Mouse (Mus musculus) olfactory bulb, adult 2 months (tissue): Measurements from ENCODE around the gene Atp5b.

Source experiments
- CTCF ChIP-seq: fragments of 200-500 bp; IDR thresholded peaks from 2 replicates; pipeline ENCODE4 v1.5.1; 2012; ENCODE audit warnings: low read depth, mild to moderate bottlenecking, low read length, moderate library complexity; ENCODE audit not compliant: insufficient read depth
- POLR2A ChIP-seq: fragments of 200-500 bp; IDR thresholded peaks from 2 replicates; pipeline ENCODE4 v1.6.1; 2012; ENCODE audit warnings: mild to moderate bottlenecking, low read depth, low read length, moderate library complexity; ENCODE audit not compliant: insufficient read depth

DNA sequence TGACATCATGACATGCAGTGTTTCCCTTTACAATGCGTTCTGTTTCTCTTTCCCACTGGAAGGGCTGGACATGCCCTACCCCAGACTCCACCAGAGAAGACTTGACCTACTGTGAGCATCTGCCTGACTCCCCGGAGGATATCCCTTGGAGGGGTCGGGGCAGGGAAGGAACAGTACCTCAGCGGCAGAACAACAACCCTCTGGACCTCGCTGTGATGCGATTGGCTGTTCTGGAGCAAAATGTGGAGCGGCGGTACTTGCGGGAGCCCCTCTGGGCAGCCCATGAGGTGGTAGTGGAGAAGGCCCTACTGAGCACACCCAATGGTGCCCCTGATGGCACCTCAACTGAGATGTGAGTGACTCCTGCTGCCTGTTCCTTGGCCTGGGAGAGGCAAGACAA is 41.8 kb downstream of the Atp5b start:
- TF ChIP-seq CTCF: no peak
- no peak for TF ChIP-seq POLR2A
